Mouse (Mus musculus) stomach, embryonic 16.5 days (tissue): Measurements from ENCODE around the gene Ceacam18. TPM values are rescaled to one million over a fixed set of nuclear protein-coding genes. Genes with fewer than 3 reads are reported as not detected.

Experiments
- ATAC-seq: fragments of 200-750 bp; cut with Nextera tagmentation; 2 replicates; pipeline ENCODE4 v1.8.0; 2017; ENCODE audit warnings: moderate number of reproducible peaks, moderate TSS enrichment; ENCODE audit not compliant: insufficient read depth, low FRiP score
- H3K27ac ChIP-seq: fragments of 300-500 bp; sonication (generic); 2 replicates; pipeline ENCODE4 v1.5.1; 2014; ENCODE audit warnings: low read length
- H3K27me3 ChIP-seq: fragments of 300-500 bp; sonication (generic); 2 replicates; pipeline ENCODE4 v1.6.1; 2014; ENCODE audit warnings: low read length, control low read depth, mixed read lengths; ENCODE audit not compliant: control insufficient read depth, insufficient read depth
- H3K36me3 ChIP-seq: fragments of 300-500 bp; sonication (generic); 2 replicates; pipeline ENCODE4 v1.6.1; 2014; ENCODE audit warnings: low read length; ENCODE audit not compliant: control insufficient read depth, insufficient read depth
- H3K4me1 ChIP-seq: fragments of 300-500 bp; sonication (generic); 2 replicates; pipeline ENCODE4 v1.6.1; 2014; ENCODE audit warnings: low read length, control low read depth, mixed read lengths; ENCODE audit not compliant: control insufficient read depth, insufficient read depth
- H3K4me2 ChIP-seq: fragments of 300-500 bp; sonication (generic); 2 replicates; pipeline ENCODE4 v1.6.1; 2014; ENCODE audit warnings: low read depth, low read length, mixed read lengths
- H3K4me3 ChIP-seq: fragments of 300-500 bp; sonication (generic); replicated peaks from 2 replicates; pipeline ENCODE4 v1.5.1; 2014; ENCODE audit warnings: mild to moderate bottlenecking, low read length
- H3K9ac ChIP-seq: fragments of 300-500 bp; sonication (generic); 2 replicates; pipeline ENCODE4 v1.6.1; 2014; ENCODE audit warnings: low read length
- H3K9me3 ChIP-seq: fragments of 300-500 bp; sonication (generic); replicated peaks from 2 replicates; pipeline ENCODE4 v1.6.1; 2016; ENCODE audit warnings: low read length, control low read depth; ENCODE audit not compliant: control insufficient read depth
- WGBS: fragments of 180-500 bp; shearing (Covaris S2); extraction: QIAGEN DNeasy Blood & Tissue Kit; methylation state at CpG from one replicate; pipeline ENCODE4 v1.1.7; 2014; 5-methylcytosine and 5-hydroxymethylcytosine counted together
- polyA plus RNA-seq: library from polyadenylated mRNA; unstranded; fragments of >200 nt; fragmentation: Nextera tagmentation; extraction: Ambion mirVana; gene quantifications from 2 replicates; pipeline ENCODE4 v1.2.1, GENCODE M21; 2015

Ceacam18 gene
- polyA plus RNA-seq, 1 experiment from 2014 or later: 1.4 TPM

GRCm38 (mm10) chr7:43625065-43625464, 9.4 kb upstream of the Ceacam18 start:
- Histone ChIP-seq H3K36me3 (no peaks in the 10 kb centered on the region), H3K9ac (no peak overlapping the region), H3K27me3 (no peaks in the 10 kb centered on the region), H3K4me2 (no peak overlapping the region), H3K4me3 (no peak overlapping the region), H3K9me3 (no peaks in the 10 kb centered on the region), H3K27ac (no peak overlapping the region), H3K4me1 (no peaks in the 10 kb centered on the region)
- ATAC-seq: no peak
- WGBS: 71% methylated on average over 3 of the region's 3 CpGs

- H3K36me3 ChIP-seq: no peaks in the 10 kb centered on the region
- ATAC-seq: no peak
- no peaks in the 10 kb centered on the region for H3K4me1 ChIP-seq
- no peaks in the 10 kb centered on the region for H3K9me3 ChIP-seq
- H3K4me3 ChIP-seq: no peak overlapping the region
- H3K9ac ChIP-seq: no peak overlapping the region
- WGBS: 79% methylated on average over 8 of the region's 8 CpGs
- H3K4me2 ChIP-seq: no peak overlapping the region
- H3K27me3 ChIP-seq: no peaks in the 10 kb centered on the region
- no peak overlapping the region for H3K27ac ChIP-seq
Measured at GRCm38 (mm10) chr7:43625794-43626422, 8.6 kb upstream of the Ceacam18 start.

- WGBS: 68% methylated on average over 4 of the region's 4 CpGs
- no peak overlapping the region for H3K4me2 ChIP-seq
Measured at GRCm38 (mm10) chr7:43633940-43634339, 567 bp upstream of the Ceacam18 start.

GRCm38 (mm10) chr7:43636194-43636593, 1.7 kb downstream of the Ceacam18 start:
- Histone ChIP-seq H3K27me3 (no peaks in the 10 kb centered on the region), H3K4me3 (no peak overlapping the region)

More at GRCm38 (mm10) chr7:43633940-43634339, 567 bp upstream of the Ceacam18 start:
- H3K9me3 ChIP-seq: no peaks in the 10 kb centered on the region
- H3K4me1 ChIP-seq: no peaks in the 10 kb centered on the region
- H3K27ac ChIP-seq: no peak overlapping the region
- no peak overlapping the region for H3K9ac ChIP-seq
- H3K27me3 ChIP-seq: no peaks in the 10 kb centered on the region
- no peak overlapping the region for H3K4me3 ChIP-seq
- no peak for ATAC-seq
- H3K36me3 ChIP-seq: no peaks in the 10 kb centered on the region

GRCm38 (mm10) chr7:43637118-43637517, 2.6 kb downstream of the Ceacam18 start:
- 80% methylated on average over 1 of the region's 1 CpGs for WGBS

More at GRCm38 (mm10) chr7:43636194-43636593, 1.7 kb downstream of the Ceacam18 start:
- Histone ChIP-seq H3K36me3 (no peaks in the 10 kb centered on the region), H3K4me1 (no peaks in the 10 kb centered on the region), H3K9me3 (no peaks in the 10 kb centered on the region), H3K9ac (no peak overlapping the region), H3K27ac (no peak overlapping the region), H3K4me2 (no peak overlapping the region)
- no peak for ATAC-seq
- WGBS: 60% methylated on average over 2 of the region's 2 CpGs

GRCm38 (mm10) chr7:43642587-43642986, 8.1 kb downstream of the Ceacam18 start:
- no peak overlapping the region for H3K27ac ChIP-seq
- ATAC-seq: no peak
- no peaks in the 10 kb centered on the region for H3K4me1 ChIP-seq
- H3K4me2 ChIP-seq: no peak overlapping the region
- no peaks in the 10 kb centered on the region for H3K27me3 ChIP-seq
- H3K9me3 ChIP-seq: no peaks in the 10 kb centered on the region
- WGBS: 78% methylated on average over 5 of the region's 5 CpGs
- H3K4me3 ChIP-seq: no peak overlapping the region
- H3K9ac ChIP-seq: no peak overlapping the region
- no peaks in the 10 kb centered on the region for H3K36me3 ChIP-seq

More at GRCm38 (mm10) chr7:43637118-43637517, 2.6 kb downstream of the Ceacam18 start:
- Histone ChIP-seq H3K36me3 (no peaks in the 10 kb centered on the region), H3K9me3 (no peaks in the 10 kb centered on the region), H3K4me1 (no peaks in the 10 kb centered on the region), H3K27me3 (no peaks in the 10 kb centered on the region), H3K4me3 (no peak overlapping the region), H3K9ac (no peak overlapping the region), H3K27ac (no peak overlapping the region), H3K4me2 (no peak overlapping the region)
- no peak for ATAC-seq

- ATAC-seq: no peak
Measured at GRCm38 (mm10) chr7:43643046-43643652, 8.6 kb downstream of the Ceacam18 start.

GRCm38 (mm10) chr7:43652683-43653082, 18.2 kb downstream of the Ceacam18 start:
- H3K36me3 ChIP-seq: no peaks in the 10 kb centered on the region
- 77% methylated on average over 6 of the region's 6 CpGs for WGBS
- H3K4me2 ChIP-seq: no peak overlapping the region
- H3K27me3 ChIP-seq: no peaks in the 10 kb centered on the region
- no peaks in the 10 kb centered on the region for H3K9me3 ChIP-seq
- no peak overlapping the region for H3K4me3 ChIP-seq
- no peaks in the 10 kb centered on the region for H3K4me1 ChIP-seq
- H3K9ac ChIP-seq: no peak overlapping the region
- no peak for ATAC-seq
- H3K27ac ChIP-seq: no peak overlapping the region

More at GRCm38 (mm10) chr7:43643046-43643652, 8.6 kb downstream of the Ceacam18 start:
- H3K4me3 ChIP-seq: no peak overlapping the region
- H3K36me3 ChIP-seq: no peaks in the 10 kb centered on the region
- no peak overlapping the region for H3K9ac ChIP-seq
- H3K27me3 ChIP-seq: no peaks in the 10 kb centered on the region
- no peak overlapping the region for H3K4me2 ChIP-seq
- no peaks in the 10 kb centered on the region for H3K4me1 ChIP-seq
- WGBS: 74% methylated on average over 17 of the region's 17 CpGs
- no peak overlapping the region for H3K27ac ChIP-seq
- H3K9me3 ChIP-seq: no peaks in the 10 kb centered on the region

- Histone ChIP-seq H3K9ac (no peak overlapping the region), H3K36me3 (no peaks in the 10 kb centered on the region), H3K9me3 (no peaks in the 10 kb centered on the region), H3K4me3 (no peak overlapping the region), H3K4me2 (no peak overlapping the region), H3K27ac (no peak overlapping the region), H3K4me1 (no peaks in the 10 kb centered on the region), H3K27me3 (no peaks in the 10 kb centered on the region)
- ATAC-seq: no peak
- whole genome bisulfite sequencing: 66% methylated on average over 3 of the region's 3 CpGs
Measured at GRCm38 (mm10) chr7:43654519-43654918, 20.0 kb downstream of the Ceacam18 start.
